Mouse (Mus musculus): Measurements from ENCODE around the gene Vmn2r39. TPM values are rescaled to one million over a fixed set of nuclear protein-coding genes. Genes with fewer than 3 reads are reported as not detected.
"Not testable (repeated sequence)": the region's sequence is repeated elsewhere in the genome, so short reads cannot be mapped to it uniquely, and the experiment has no call there.

The Vmn2r39 gene
- not detected in 2 replicates for polyA plus RNA-seq (2015; fragmentation: Nextera tagmentation; extraction: Ambion mirVana)

DNA sequence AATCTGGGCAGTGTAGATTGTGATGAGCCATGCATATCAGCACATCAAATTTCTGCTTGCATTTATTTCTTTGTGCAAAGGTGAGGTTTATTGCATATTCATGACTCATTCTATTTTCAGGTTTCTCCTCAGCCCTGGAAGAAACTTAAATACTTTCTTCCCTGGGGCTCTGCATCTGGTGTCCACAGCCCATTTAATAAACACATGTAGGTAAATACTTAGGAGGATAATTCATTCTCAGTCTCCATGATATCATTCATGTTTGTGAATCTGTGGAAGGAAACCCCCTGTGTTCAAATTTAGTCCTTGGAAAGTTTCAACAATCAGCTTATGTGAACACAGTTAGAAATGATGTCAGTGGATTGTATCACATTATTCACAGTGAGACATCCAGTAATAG is at the start of gene Vmn2r39:
Vmn2r39 (minus strand) TSS at position 101 of the 400 bp plus-strand sequence.
- not testable (repeated sequence) for ATAC-seq; H3K36me3 ChIP-seq (ENCODE audit: poor library complexity, severe bottlenecking); H3K27me3 ChIP-seq; H3K4me1 ChIP-seq; H3K4me2 ChIP-seq; H3K9me3 ChIP-seq (replicated peaks); H3K9ac ChIP-seq; H3K27ac ChIP-seq; H3K4me3 ChIP-seq

GRCm38 (mm10) chr7:9065353-9065752 is 34.8 kb upstream of the Vmn2r39 start:
- ATAC-seq; H3K27me3 ChIP-seq; H3K9ac ChIP-seq; H3K36me3 ChIP-seq (ENCODE audit: poor library complexity, severe bottlenecking); H3K27ac ChIP-seq; H3K4me3 ChIP-seq; H3K4me1 ChIP-seq; H3K9me3 ChIP-seq (replicated peaks); H3K4me2 ChIP-seq: not testable (repeated sequence)
- WGBS = 79% methylated on average over 4 of the region's 4 CpGs

Other genes with a start within 250 kb of the Vmn2r39 start
- gene Vmn2r40, start 99.4 kb downstream of the Vmn2r39 start, polyA plus RNA-seq (2015; fragmentation: Nextera tagmentation; extraction: Ambion mirVana) = not detected in 2 replicates
- not detected in 2 replicates for gene Vmn2r38, start 67.1 kb upstream of the Vmn2r39 start, polyA plus RNA-seq (2015; fragmentation: Nextera tagmentation; extraction: Ambion mirVana)
- not detected in 2 replicates for gene Vmn2r37, start 192.9 kb upstream of the Vmn2r39 start, polyA plus RNA-seq (2015; fragmentation: Nextera tagmentation; extraction: Ambion mirVana)

All from forebrain, embryonic 13.5 days (tissue).